ENCODE assay signal across 20 mouse cellular contexts in the genomic region with DNA sequence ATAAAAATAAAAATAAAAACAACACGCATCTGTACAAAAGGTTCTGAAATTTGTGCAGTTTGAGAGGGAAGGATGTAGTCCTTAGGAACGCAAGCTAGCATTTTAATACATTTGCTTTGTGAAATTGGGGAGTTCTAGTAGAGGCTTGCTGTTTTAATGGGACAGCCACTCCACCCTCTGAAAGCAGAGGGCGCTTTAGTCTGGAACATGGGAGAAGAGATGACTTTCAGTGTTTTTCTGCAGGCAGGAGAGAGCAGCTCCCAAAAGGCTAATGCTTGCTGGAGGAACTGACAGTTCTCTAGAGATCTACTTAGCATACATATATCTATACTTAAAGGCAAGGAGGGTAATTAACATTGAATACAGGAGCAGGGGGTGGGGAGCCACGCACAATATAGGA. TPM values are rescaled to one million over a fixed set of nuclear protein-coding genes. Genes with fewer than 3 reads are reported as not detected.
DNase-seq lines count a peak whose midpoint lies in the region; ATAC-seq and TF ChIP-seq lines count a peak whose summit lies in the region.
"Had no signal": no experiment of that assay in that cellular context is flagged by ENCODE, and none has a peak within 500 bp of the region (broad histone marks: within the 10 kb centered on the region; RNA-seq: fewer than 3 reads in every experiment).

No protein-coding gene starts in this region.

- H3K27ac ChIP-seq in hindbrain, postnatal 0 days = no peak overlapping the region
- no peak overlapping the region for H3K27ac ChIP-seq in hindbrain, embryonic 16.5 days (ENCODE audit: low read depth, low read length)
- H3K27ac ChIP-seq in limb, embryonic 13.5 days = no peak overlapping the region
- H3K27ac ChIP-seq in limb, embryonic 10.5 days = no peak overlapping the region
- H3K27ac ChIP-seq: embryonic facial prominence, embryonic 12.5 days; heart, embryonic 10.5 days had no signal

- H3K36me3 ChIP-seq in hindbrain, postnatal 0 days (ENCODE audit: insufficient read depth, low read length) = no peaks in the 10 kb centered on the region
- no peaks in the 10 kb centered on the region for H3K36me3 ChIP-seq in hindbrain, embryonic 16.5 days (ENCODE audit: control insufficient read depth, insufficient read depth, low read length)
- H3K36me3 ChIP-seq in limb, embryonic 13.5 days = no peaks in the 10 kb centered on the region
- H3K36me3 ChIP-seq in limb, embryonic 10.5 days = no peaks in the 10 kb centered on the region
- H3K36me3 ChIP-seq: embryonic facial prominence, embryonic 12.5 days; heart, embryonic 10.5 days had no signal

- H3K27me3 ChIP-seq in hindbrain, postnatal 0 days (ENCODE audit: insufficient read depth, low read length) = no peaks in the 10 kb centered on the region
- no peaks in the 10 kb centered on the region for H3K27me3 ChIP-seq in hindbrain, embryonic 16.5 days (replicated peaks; ENCODE audit: control insufficient read depth, insufficient read depth, low read length)
- H3K27me3 ChIP-seq in limb, embryonic 13.5 days = no peaks in the 10 kb centered on the region
- no peaks in the 10 kb centered on the region for H3K27me3 ChIP-seq in limb, embryonic 10.5 days (ENCODE audit: low read depth, poor library complexity, severe bottlenecking)
- H3K27me3 ChIP-seq: embryonic facial prominence, embryonic 12.5 days; megakaryocyte, embryonic 14.5 days had no signal

- no peak for ATAC-seq in hindbrain, postnatal 0 days
- no peak for ATAC-seq in hindbrain, embryonic 16.5 days
- ATAC-seq in limb, embryonic 13.5 days (ENCODE audit: low FRiP score, low read depth) = no peak
- ATAC-seq: liver, postnatal 0 days; Patski had no signal

- no peak overlapping the region for H3K9ac ChIP-seq in hindbrain, postnatal 0 days (replicated peaks; ENCODE audit: low read length)
- H3K9ac ChIP-seq in hindbrain, embryonic 16.5 days (ENCODE audit: low read depth, low read length) = no peak overlapping the region
- no peak overlapping the region for H3K9ac ChIP-seq in limb, embryonic 13.5 days
- H3K9ac ChIP-seq: embryonic facial prominence, embryonic 12.5 days; liver, postnatal 0 days had no signal

- 66% methylated on average over 4 of the region's 4 CpGs for WGBS in hindbrain, postnatal 0 days
- WGBS in hindbrain, embryonic 16.5 days = 64% methylated on average over 4 of the region's 4 CpGs
- WGBS in limb, embryonic 13.5 days = 53% methylated on average over 4 of the region's 4 CpGs
- 61% methylated on average over 4 of the region's 4 CpGs for WGBS in limb, embryonic 10.5 days

- peak; percentile 35 for DNase-seq in hindbrain, postnatal 0 days (ENCODE audit: low spot score)
- no peak for DNase-seq in limb, embryonic 10.5 days (ENCODE audit: low spot score)
- DNase-seq in ES-CJ7 (ENCODE audit: low read depth, low spot score) = peak; percentile 28
- DNase-seq in R1 (ENCODE audit: low read depth, low spot score) = peak; percentile 30
- DNase-seq in right cerebral cortex, postnatal 36 days (ENCODE audit: low spot score in 2 of 2) = no peak
- DNase-seq: adrenal gland, adult 2 months; cerebellum, adult 9-10 months; gastrocnemius, postnatal 25 days; heart, postnatal 4 days; kidney, adult 18-20 months; layer of hippocampus, adult 9-11 months; liver, postnatal 0 days had no signal

- no peak overlapping the region for H3K4me2 ChIP-seq in hindbrain, postnatal 0 days (ENCODE audit: low read depth, low read length)
- no peak overlapping the region for H3K4me2 ChIP-seq in hindbrain, embryonic 16.5 days (ENCODE audit: low read length)
- H3K4me2 ChIP-seq in limb, embryonic 13.5 days (replicated peaks) = peak overlapping the region; percentile 38; the same call in 1 of the 2 replicates
- H3K4me2 ChIP-seq: embryonic facial prominence, embryonic 12.5 days had no signal

- no peaks in the 10 kb centered on the region for H3K4me1 ChIP-seq in hindbrain, postnatal 0 days (ENCODE audit: insufficient read depth, low read length)
- no peaks in the 10 kb centered on the region for H3K4me1 ChIP-seq in hindbrain, embryonic 16.5 days (ENCODE audit: control insufficient read depth, insufficient read depth, low read depth, low read length)
- H3K4me1 ChIP-seq in limb, embryonic 13.5 days = 0 out of 2 replicates have a peak, but pooled peaks cover 3% of the 10 kb centered on the region
- H3K4me1 ChIP-seq in limb, embryonic 10.5 days = no peaks in the 10 kb centered on the region
- H3K4me1 ChIP-seq: embryonic facial prominence, embryonic 12.5 days; heart, embryonic 10.5 days; megakaryocyte, embryonic 14.5 days had no signal

- no peaks in the 10 kb centered on the region for H3K9me3 ChIP-seq in hindbrain, postnatal 0 days (ENCODE audit: low read length)
- no peaks in the 10 kb centered on the region for H3K9me3 ChIP-seq in hindbrain, embryonic 16.5 days (ENCODE audit: control insufficient read depth, low read length)
- no peaks in the 10 kb centered on the region for H3K9me3 ChIP-seq in limb, embryonic 13.5 days
- H3K9me3 ChIP-seq in limb, embryonic 10.5 days (replicated peaks) = no peaks in the 10 kb centered on the region
- H3K9me3 ChIP-seq: embryonic facial prominence, embryonic 12.5 days; heart, embryonic 10.5 days had no signal

- TF ChIP-seq CTCF in hindbrain, postnatal 0 days (IDR thresholded peaks at IDR 0.05; ENCODE audit: low read depth) = peak; percentile 48

- no peak overlapping the region for H3K4me3 ChIP-seq in hindbrain, postnatal 0 days (ENCODE audit: low read length)
- no peak overlapping the region for H3K4me3 ChIP-seq in hindbrain, embryonic 16.5 days (ENCODE audit: low read length)
- H3K4me3 ChIP-seq in limb, embryonic 13.5 days = no peak overlapping the region
- no peak overlapping the region for H3K4me3 ChIP-seq in limb, embryonic 10.5 days
- H3K4me3 ChIP-seq: embryonic facial prominence, embryonic 12.5 days; heart, embryonic 10.5 days; megakaryocyte, embryonic 14.5 days had no signal

RNA-seq across cellular contexts. Expression of a gene that starts 40.4 kb away (rescaled TPM):
- 0.05 TPM in 1 of 2 replicates, not detected in the other for total RNA-seq in hindbrain, postnatal 0 days (2014; rRNA removed)
- not detected in 2 replicates for polyA plus RNA-seq in hindbrain, postnatal 0 days (2015; fragmentation: Nextera tagmentation; extraction: Ambion mirVana)
- polyA plus RNA-seq in hindbrain, embryonic 16.5 days (2015; fragmentation: Nextera tagmentation; extraction: Ambion mirVana) = 0.47 TPM in 1 of 2 replicates, not detected in the other
- not detected in 2 replicates for polyA plus RNA-seq in limb, embryonic 13.5 days (2015; fragmentation: Nextera tagmentation; extraction: Ambion mirVana)
- polyA plus RNA-seq in limb, embryonic 10.5 days (2016; fragmentation: Nextera tagmentation; extraction: Ambion mirVana) = not detected in 2 replicates
- total RNA-seq: adrenal gland, adult 2 months; gastrocnemius, postnatal 25 days; heart, postnatal 4 days had no signal
- polyA plus RNA-seq: adrenal gland, adult 2 months; liver, postnatal 0 days; Patski; small intestine, adult 2 months; stomach, embryonic 14.5 days had no signal

Comparison
In these comparisons a context has a peak if more than half of its experiments do, and no peak if none do; other contexts are left out.
1. DNase-seq: peak in hindbrain, postnatal 0 days (single experiment), ES-CJ7 (single experiment) and R1 (single experiment); none in limb, embryonic 10.5 days (single experiment) and right cerebral cortex, postnatal 36 days (0 of 2).